Mouse (Mus musculus): ENCODE data around the gene Prm1.
"Not testable (repeated sequence)": the region's sequence is repeated elsewhere in the genome, so short reads cannot be mapped to it uniquely, and the experiment has no call there.

The Prm1 gene

GRCm38 (mm10) chr16:10805789-10806527 is at the start of gene Prm1:
TSS of gene Prm1 (minus strand) at chr16:10805839.
- DNase-seq (ENCODE audit: low spot score in 2 of 2): no peak

- DNase-seq (ENCODE audit: low spot score in 2 of 2): not testable (repeated sequence)
Measured at GRCm38 (mm10) chr16:10852216-10852615, 46.6 kb upstream of the Prm1 start.

- no peak for DNase-seq (ENCODE audit: low spot score in 2 of 2)
Measured at GRCm38 (mm10) chr16:10850905-10851304, 45.3 kb upstream of the Prm1 start.

GRCm38 (mm10) chr16:10849965-10850861 is 44.6 kb upstream of the Prm1 start:
- peak in 1 of 2 experiments; percentile 68 for DNase-seq (ENCODE audit: low spot score in 2 of 2)

GRCm38 (mm10) chr16:10846503-10846902 is 40.9 kb upstream of the Prm1 start:
- peak; percentile 53 to 58 for DNase-seq (ENCODE audit: low spot score in 2 of 2)

GRCm38 (mm10) chr16:10845952-10846351 is 40.3 kb upstream of the Prm1 start:
- DNase-seq (ENCODE audit: low spot score in 2 of 2): no peak

GRCm38 (mm10) chr16:10844319-10844670 is 38.7 kb upstream of the Prm1 start:
- DNase-seq (ENCODE audit: low spot score in 2 of 2): no peak

- no peak for DNase-seq (ENCODE audit: low spot score in 2 of 2)
Measured at GRCm38 (mm10) chr16:10843486-10844318, 38.1 kb upstream of the Prm1 start.

GRCm38 (mm10) chr16:10842282-10842855 is 36.7 kb upstream of the Prm1 start:
- no peak for DNase-seq (ENCODE audit: low spot score in 2 of 2)

- no peak for DNase-seq (ENCODE audit: low spot score in 2 of 2)
Measured at GRCm38 (mm10) chr16:10840018-10840417, 34.4 kb upstream of the Prm1 start.

GRCm38 (mm10) chr16:10838487-10839245 is 33.0 kb upstream of the Prm1 start:
- DNase-seq (ENCODE audit: low spot score in 2 of 2): no peak

GRCm38 (mm10) chr16:10837903-10838302 is 32.3 kb upstream of the Prm1 start:
- no peak for DNase-seq (ENCODE audit: low spot score in 2 of 2)

- no peak for DNase-seq (ENCODE audit: low spot score in 2 of 2)
Measured at GRCm38 (mm10) chr16:10837250-10837649, 31.6 kb upstream of the Prm1 start.

GRCm38 (mm10) chr16:10836388-10836787 is 30.7 kb upstream of the Prm1 start:
- no peak for DNase-seq (ENCODE audit: low spot score in 2 of 2)

- DNase-seq (ENCODE audit: low spot score in 2 of 2): peak; percentile 74 to 76
Measured at GRCm38 (mm10) chr16:10834911-10835587, 29.4 kb upstream of the Prm1 start, which contains the start of gene Rmi2. TSS of gene Rmi2 (plus strand) at chr16:10835059.

GRCm38 (mm10) chr16:10834542-10834910 is 28.9 kb upstream of the Prm1 start:
- DNase-seq (ENCODE audit: low spot score in 2 of 2): no peak

GRCm38 (mm10) chr16:10828461-10828805 is 22.8 kb upstream of the Prm1 start:
- peak in 1 of 2 experiments; percentile 50 for DNase-seq (ENCODE audit: low spot score in 2 of 2)

- DNase-seq (ENCODE audit: low spot score in 2 of 2): no peak
Measured at GRCm38 (mm10) chr16:10827766-10828460, 22.3 kb upstream of the Prm1 start.

GRCm38 (mm10) chr16:10827269-10827668 is 21.6 kb upstream of the Prm1 start:
- DNase-seq (ENCODE audit: low spot score in 2 of 2): no peak

GRCm38 (mm10) chr16:10825840-10826239 is 20.2 kb upstream of the Prm1 start:
- no peak for DNase-seq (ENCODE audit: low spot score in 2 of 2)
